Mouse (Mus musculus) WW6 (cell line): ENCODE data around the gene Prkch.

Source experiments
- DNase-seq: peaks from one replicate; pipeline ENCODE4 v3.0.0-alpha.2; 2013; ENCODE audit warnings: low read depth, low spot score

Gene Prkch

GRCm38 (mm10) chr12:73793744-73794143 is 209.1 kb downstream of the Prkch start:
- DNase-seq, result no peak

GRCm38 (mm10) chr12:73794151-73794883 is 209.7 kb downstream of the Prkch start:
- DNase-seq, result no peak

- no peak for DNase-seq
Measured at GRCm38 (mm10) chr12:73799671-73800070, 215.1 kb downstream of the Prkch start.

- no peak for DNase-seq
Measured at GRCm38 (mm10) chr12:73800886-73801285, 216.3 kb downstream of the Prkch start.

GRCm38 (mm10) chr12:73801845-73802244 is 217.2 kb downstream of the Prkch start:
- no peak for DNase-seq

GRCm38 (mm10) chr12:73802379-73803057 is 217.9 kb downstream of the Prkch start:
- DNase-seq, result no peak

- DNase-seq, result no peak
Measured at GRCm38 (mm10) chr12:73803946-73804345, 219.3 kb downstream of the Prkch start.

GRCm38 (mm10) chr12:73805541-73805940 is 220.9 kb downstream of the Prkch start:
- no peak for DNase-seq

GRCm38 (mm10) chr12:73806003-73806402 is 221.4 kb downstream of the Prkch start:
- no peak for DNase-seq

- DNase-seq, result no peak
Measured at GRCm38 (mm10) chr12:73807228-73807627, 222.6 kb downstream of the Prkch start.

- no peak for DNase-seq
Measured at GRCm38 (mm10) chr12:73810041-73810795, 225.6 kb downstream of the Prkch start.

- no peak for DNase-seq
Measured at GRCm38 (mm10) chr12:73810903-73811302, 226.3 kb downstream of the Prkch start.

- DNase-seq, result no peak
Measured at GRCm38 (mm10) chr12:73812198-73812597, 227.6 kb downstream of the Prkch start.

- DNase-seq, result no peak
Measured at GRCm38 (mm10) chr12:73813016-73813900, 228.7 kb downstream of the Prkch start.

- DNase-seq, result no peak
Measured at GRCm38 (mm10) chr12:73814056-73814735, 229.6 kb downstream of the Prkch start.

- no peak for DNase-seq
Measured at GRCm38 (mm10) chr12:73814897-73815296, 230.3 kb downstream of the Prkch start.

GRCm38 (mm10) chr12:73815463-73815862 is 230.9 kb downstream of the Prkch start:
- DNase-seq, result no peak

- DNase-seq, result no peak
Measured at GRCm38 (mm10) chr12:73815892-73816291, 231.3 kb downstream of the Prkch start.

GRCm38 (mm10) chr12:73816866-73817265 is 232.3 kb downstream of the Prkch start:
- no peak for DNase-seq

- no peak for DNase-seq
Measured at GRCm38 (mm10) chr12:73818801-73819200, 234.2 kb downstream of the Prkch start.

GRCm38 (mm10) chr12:73821176-73821575 is 236.6 kb downstream of the Prkch start:
- DNase-seq, result no peak
